Mouse (Mus musculus): ENCODE results near the gene Cby3. TPM values are rescaled to one million over a fixed set of nuclear protein-coding genes. Genes with fewer than 3 reads are reported as not detected.
A peak's percentile ranks its signal among the peaks of the same experiment; 100 is the strongest.

Cby3 gene
- total RNA-seq, 2 experiments from 2014 or later = not detected

DNA sequence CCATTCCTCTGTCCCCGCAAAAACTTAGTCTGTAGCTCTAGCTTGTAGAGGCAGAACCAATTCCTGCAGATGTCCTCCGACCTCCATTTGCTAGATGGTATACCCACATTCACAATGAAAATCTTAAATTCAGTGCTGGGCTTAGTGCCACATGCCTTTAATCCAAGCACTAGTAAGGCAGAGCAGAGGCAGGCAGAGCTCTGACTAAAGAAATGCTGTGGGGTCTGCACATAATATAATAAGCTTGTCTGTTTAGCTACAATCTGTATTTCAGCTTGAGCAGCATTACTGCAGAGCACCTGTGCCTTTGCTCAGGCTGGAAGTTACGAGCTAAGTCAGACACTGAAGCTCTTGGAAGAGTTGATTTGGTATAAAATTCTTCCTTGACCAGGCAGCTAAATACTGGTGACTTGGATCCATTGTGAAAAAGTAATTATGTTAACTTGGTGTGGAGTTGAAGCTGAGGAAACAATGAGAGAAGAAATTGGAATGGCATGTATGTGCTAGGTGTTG, 33.0 kb downstream of the Cby3 start:
- no peak for DNase-seq
- intact Hi-C loops (cut with DNase I) = loop anchor here (5.0 kb wide), 1 partner anchor 45 kb away; the partner anchor contains the start of gene Rufy1

DNA sequence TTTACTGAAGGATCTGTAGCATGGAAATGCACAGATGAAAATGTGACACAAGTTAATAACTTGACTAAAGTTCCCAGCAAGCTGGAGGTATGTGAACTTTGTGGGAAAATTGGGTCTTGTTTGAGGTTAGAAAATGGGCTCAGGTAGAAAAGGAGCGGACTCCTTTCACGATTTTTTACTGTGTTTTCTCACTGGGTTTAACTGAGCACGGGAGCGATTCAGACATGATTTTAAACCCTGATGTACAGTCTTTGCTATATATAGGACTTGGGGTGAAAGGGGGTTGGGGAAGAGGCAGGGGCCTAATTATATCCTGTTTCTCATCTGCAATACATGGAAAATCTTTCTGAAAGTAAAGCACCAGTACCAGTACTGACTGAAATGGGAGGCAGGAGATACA, 33.4 kb downstream of the Cby3 start:
- intact Hi-C loops (cut with DNase I) = loop anchor here (5.0 kb wide), 1 partner anchor 45 kb away; the partner anchor contains the start of gene Rufy1
- no peak for DNase-seq

DNA sequence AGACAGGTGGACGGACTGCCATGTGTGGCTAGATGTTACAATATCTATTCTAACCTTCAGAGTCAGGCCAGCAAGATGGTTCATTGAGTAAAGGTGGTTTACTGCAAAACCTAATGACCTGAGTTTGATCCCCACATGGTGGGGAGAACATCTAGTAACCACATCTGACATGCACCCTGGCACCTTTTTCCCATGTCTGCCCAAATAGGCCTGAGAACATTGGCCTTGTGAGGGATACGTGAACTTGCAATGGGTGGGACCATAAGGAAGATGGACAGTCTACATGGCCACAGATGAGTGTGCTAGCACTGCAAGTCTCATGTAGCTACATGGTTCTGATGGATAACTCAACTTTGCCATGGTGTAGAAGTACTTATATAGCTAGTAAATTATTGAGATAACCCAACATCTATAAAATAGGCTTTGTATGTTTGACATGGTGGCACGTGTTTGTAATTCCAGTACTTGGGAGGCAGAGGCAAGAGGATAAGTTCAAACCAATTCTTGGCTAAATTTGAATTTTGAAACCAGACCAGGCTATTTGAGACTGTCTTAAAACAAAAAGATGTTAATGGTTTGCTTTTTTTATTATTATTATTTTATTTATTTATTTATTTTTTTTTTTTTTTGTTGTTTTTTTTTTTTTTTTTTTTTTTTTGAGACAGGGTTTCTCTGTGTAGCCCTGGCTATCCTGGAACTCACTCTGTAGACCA, 34.1 kb downstream of the Cby3 start:
- no peak for DNase-seq
- intact Hi-C loops (cut with DNase I) = loop anchor here (5.0 kb wide), 1 partner anchor 44 kb away; the partner anchor contains the start of gene Rufy1

DNA sequence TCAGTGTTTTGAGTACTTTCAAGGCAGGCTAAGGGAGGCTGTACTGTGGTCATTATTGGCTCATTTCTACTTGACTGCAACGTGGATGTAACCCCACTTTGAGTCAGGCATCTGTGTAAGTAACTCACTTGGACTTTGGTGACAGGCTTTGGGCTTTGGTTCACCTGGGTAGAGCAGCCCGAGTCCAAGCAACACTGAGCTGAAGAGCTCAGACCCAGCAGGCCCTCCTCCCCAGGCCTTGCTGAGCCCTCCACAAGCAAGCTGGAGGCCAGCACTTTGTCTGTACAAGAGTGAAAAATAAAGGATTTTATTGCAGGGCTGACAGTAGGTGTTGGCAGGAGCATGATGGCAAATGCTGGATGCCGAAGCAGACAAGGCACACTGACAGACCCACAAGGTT, 34.7 kb downstream of the Cby3 start:
- intact Hi-C loops (cut with DNase I) = loop anchor here (5.0 kb wide), 1 partner anchor 43 kb away; the partner anchor contains the start of gene Rufy1
- no peak for DNase-seq

DNA sequence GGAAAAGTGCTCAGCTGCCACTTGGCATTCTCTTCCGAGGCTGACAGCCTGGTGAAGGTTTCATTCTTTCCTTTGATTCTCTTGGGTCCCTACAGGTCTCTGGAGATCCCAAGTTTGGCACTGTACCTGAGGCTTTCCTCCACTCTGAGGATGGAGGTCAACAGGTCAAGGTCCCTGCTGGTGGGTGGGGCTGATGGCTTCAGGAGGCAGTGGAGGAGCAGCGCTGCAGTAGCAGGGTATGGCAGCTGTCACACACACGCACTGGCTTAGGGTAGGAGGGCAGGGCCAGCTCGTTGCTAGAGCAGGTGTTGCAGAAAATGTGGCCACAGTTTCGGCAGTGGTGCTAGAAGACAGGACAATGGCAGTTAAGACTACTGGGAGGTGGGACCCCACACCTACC, 35.4 kb downstream of the Cby3 start:
- no peak for DNase-seq

DNA sequence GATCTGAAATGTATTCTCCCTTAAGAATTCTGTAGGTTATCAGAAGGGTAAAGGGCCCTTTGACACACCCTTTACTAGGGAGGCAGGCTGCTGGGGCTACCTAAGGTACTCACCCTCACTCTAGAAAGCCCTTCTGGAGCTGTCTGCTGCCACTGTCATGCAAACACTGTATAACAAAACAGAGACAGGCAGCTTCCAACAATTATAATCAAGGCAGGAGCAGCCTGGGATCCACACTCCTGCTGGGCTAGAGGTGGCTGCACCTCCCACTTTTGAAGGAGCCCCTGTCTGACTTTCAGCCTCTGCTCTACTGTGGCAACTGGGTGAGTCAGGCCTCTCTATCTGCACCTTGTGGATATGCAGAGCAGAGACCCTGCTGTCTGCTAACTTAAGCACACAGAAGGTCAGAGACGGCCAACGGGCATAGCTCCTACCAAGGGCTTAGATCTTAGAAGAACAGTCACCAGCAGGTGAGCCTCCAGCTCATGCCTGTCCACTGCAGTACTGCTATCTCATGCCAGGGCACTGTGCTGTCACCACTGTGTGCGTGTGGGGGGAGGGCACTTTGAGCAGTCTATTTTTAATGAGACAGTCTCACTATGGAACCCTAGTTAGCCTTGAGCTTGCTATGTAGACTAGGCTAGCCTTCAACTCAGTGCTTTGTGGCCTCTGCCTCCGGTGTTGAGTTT, 37.2 kb downstream of the Cby3 start:
- intact Hi-C loops (cut with DNase I) = no loop called here
- no peak for DNase-seq

More for the DNA sequence above, 35.4 kb downstream of the Cby3 start:
- intact Hi-C loops (cut with DNase I) = loop anchor here (5.0 kb wide), 1 partner anchor 43 kb away; the partner anchor contains the start of gene Rufy1

DNA sequence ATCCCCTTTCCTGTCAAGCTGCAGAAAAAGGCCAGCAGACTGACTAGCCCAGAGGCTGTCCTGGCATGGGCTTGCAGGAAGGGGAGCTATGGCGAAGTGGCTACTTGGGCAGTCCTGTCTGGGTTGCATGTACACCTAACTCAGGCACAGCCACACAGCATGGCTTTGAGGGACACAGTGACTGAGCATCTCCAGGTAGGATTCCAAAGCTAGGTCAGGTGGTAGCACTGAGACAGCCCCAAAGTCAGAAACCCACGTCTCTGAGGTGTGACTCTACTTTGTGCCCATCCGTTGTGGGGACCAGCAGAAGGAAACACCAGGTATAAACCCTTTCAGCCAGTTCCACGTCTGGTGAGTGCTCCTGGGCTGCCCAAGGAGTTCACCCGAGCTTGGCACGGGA, 39.0 kb downstream of the Cby3 start:
- no peak for DNase-seq
- intact Hi-C loops (cut with DNase I) = no loop called here

DNA sequence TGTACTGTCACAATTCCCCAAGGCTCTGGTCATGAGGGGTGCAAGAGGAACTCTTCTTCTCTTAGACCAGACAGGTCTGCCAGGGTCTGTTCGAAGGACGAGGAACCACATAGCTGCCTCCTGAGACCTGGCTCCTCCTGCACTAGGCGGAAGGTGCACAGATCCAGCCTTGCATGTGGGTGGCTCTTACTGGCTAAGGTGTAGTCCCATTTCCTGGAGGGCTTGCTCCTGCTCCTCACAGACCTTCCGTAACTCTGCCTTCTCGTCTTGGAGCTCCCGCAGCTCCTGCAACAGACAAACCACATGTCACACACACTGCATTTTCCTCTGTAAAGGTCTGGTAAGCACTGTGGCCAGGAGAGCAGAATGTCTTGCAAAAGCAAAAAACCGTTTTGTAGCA, 40.5 kb downstream of the Cby3 start:
- DNase-seq = no peak
- intact Hi-C loops (cut with DNase I) = no loop called here

DNA sequence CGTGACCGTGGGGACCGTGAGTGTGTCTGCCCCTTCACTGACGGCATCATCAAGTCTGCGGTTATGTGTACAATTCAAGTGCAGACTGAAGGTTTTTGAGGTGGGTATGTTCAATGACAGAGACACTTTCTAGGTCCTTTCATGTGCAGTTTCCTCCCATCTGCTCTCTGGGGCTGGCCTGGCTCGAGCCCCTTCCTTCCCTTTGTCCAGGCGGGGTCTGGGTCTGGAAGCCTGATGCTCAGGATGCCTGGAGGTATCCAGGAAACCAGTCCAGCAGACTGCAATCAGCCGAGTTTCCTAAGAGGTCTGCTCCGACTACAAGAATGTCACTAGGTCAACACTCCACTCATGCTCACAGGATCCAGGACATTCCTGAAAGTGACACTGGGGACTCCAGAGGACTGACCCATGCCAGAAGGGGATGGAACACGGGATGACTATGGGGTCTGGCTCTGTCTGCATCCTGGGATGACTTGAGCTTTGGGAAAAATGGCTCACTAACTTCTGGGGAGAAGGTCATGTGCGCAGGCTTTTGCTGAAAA, 42.6 kb downstream of the Cby3 start:
- intact Hi-C loops (cut with DNase I) = no loop called here
- DNase-seq = no peak

DNA sequence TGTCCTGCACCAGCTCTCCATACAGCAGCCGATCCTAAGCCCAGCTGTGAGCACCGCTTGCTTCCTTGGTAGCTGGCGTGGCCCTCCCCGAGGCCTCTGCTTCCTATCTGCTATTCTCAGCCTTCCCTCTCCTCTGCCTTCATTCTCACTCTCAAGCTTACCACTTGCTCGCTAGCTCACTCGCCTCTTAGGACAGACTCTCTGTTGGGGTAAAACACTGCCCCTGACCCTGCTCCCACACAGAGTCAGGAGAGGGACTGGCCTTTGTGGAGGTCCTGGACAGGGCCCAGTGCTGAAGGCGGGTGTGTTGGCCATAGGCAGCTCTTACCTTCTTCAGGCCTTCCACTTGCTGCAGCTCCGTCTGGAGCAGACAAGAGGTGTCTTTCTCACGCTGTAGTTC, 43.1 kb downstream of the Cby3 start:
- DNase-seq = no peak
- intact Hi-C loops (cut with DNase I) = no loop called here

DNA sequence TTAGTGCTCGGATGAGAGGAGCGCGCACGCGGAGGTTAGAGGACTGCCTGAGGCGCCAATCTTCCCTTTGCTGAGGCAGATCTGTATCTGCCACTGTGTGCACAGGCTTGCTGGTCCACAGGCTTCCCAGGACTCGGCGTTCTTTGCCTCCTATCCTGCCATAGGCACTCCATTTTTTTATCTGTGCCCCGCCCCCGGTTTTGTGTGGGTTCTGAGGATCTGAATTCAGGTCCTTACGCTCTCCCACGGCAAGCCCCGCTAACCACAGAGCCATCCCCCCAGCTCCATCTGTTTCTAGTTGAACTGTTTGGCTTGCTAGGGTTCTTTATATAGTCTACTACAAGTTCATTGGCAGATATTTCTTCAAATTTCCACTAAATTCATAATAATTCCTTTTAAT, 44.5 kb downstream of the Cby3 start:
- intact Hi-C loops (cut with DNase I) = no loop called here
- DNase-seq = no peak

DNA sequence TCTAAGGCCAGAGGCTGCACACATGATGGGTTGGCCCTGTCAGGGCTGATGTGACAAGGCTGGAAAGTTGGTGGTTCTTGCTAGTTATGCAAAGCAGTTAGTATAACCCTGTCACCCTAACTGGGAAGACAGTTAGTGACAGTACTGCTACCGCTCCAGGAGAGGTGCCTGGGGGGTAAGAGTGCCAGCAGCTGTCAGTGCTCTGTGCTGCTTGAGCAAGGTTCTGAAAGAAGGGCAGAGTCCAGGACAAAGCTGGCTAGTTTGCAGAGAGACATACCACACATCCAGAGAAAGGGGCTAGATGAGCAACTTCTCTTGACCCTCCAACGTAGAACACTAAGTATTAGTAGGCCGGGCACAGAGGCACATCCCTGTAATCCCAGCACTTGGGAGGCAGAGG, 48.2 kb downstream of the Cby3 start:
- DNase-seq = no peak

DNA sequence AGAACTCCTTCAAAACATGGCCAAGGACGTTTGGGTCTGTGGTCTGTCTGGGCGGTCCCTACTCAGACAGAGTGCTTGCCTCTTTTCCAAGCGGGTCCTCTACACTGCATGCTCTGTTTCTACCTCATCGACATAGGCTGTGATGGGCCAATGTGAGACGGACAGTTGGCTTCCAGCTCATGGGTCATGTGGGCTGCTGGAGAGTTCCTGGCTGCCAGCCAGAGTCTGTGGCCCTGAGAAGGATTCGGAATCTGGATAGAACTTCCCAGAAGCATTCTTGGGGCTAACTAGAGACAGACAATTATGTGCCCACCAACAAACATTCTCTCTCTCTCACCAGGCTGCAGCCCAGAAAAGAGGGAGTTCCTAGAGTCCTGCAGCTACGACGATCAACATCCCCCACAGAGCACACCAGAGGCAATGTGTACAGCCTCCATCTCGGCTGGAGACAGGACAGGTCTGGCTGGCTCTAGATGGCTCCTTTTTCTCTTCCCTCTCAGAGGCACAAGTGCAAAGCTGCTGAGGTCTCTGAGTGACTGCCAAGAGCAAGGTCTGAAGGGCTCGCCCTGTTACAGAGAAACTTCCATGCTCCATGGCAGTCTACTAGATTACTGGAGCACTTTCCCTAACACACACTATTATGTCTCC, 49.2 kb downstream of the Cby3 start:
- intact Hi-C loops (cut with DNase I) = no loop called here
- peak; percentile 57 to 64 for DNase-seq

More for the DNA sequence above, 48.2 kb downstream of the Cby3 start:
- intact Hi-C loops (cut with DNase I) = no loop called here

DNA sequence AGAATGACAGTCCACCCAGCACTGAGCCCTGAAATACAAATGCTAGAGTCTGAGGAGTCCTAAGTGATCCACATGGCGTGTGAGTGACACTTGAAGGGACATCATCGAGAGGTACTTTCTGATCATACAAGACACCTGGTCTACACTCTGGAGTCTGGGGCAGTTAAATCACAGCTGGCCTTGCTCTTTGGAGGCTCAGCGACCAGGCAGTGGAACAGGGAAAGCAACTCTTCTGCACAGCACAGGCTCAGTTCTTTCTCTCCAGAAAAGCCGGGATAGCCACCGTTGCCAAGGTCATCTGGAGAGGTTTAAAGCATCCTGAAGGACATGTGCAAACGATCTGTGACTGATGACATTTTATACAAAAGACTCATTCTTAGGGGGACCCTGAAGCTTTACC, 53.0 kb downstream of the Cby3 start:
- intact Hi-C loops (cut with DNase I) = no loop called here
- no peak for DNase-seq

Small RNA genes within 50 kb of the gene (microRNA-seq; reads per million reads assigned to microRNA genes)
- 0 reads per million in 2 experiments for gene Mir804

Other genes with a start within 250 kb of the Cby3 start
- 10 to 100 TPM; 41.8 to 43.4 TPM for gene Tbc1d9b, start 223.1 kb upstream of the Cby3 start, total RNA-seq (2021)
- gene Mrnip, start 180.0 kb upstream of the Cby3 start, total RNA-seq (2021) = 1 to 10 TPM; 3.4 to 4.3 TPM
- gene Sqstm1, start 143.6 kb upstream of the Cby3 start, total RNA-seq (2021) = 100 to 1,000 TPM; 234 to 282 TPM
- 100 to 1,000 TPM in 1 of 2 experiments, 10 to 100 TPM in 1; 97.2 to 101 TPM for gene Mgat4b, start 143.6 kb upstream of the Cby3 start, total RNA-seq (2021)
- gene Ltc4s, start 115.8 kb upstream of the Cby3 start, total RNA-seq (2021) = 1 to 10 TPM; 7.4 to 8.7 TPM
- gene Maml1, start 62.2 kb upstream of the Cby3 start, total RNA-seq (2021) = 10 to 100 TPM; 14.7 to 17.8 TPM
- gene Canx, start 28.8 kb upstream of the Cby3 start, total RNA-seq (2021) = 100 to 1,000 TPM; 212 to 246 TPM
- 100 to 1,000 TPM; 134 to 140 TPM for gene Hnrnph1, start 22.5 kb downstream of the Cby3 start, total RNA-seq (2021)
- 10 to 100 TPM; 27.1 to 27.7 TPM for gene Rufy1, start 76.7 kb downstream of the Cby3 start, total RNA-seq (2021)
- 10 to 100 TPM; 26.4 to 30.9 TPM for gene Adamts2, start 247.6 kb downstream of the Cby3 start, total RNA-seq (2021)